Mouse (Mus musculus) stomach, postnatal 0 days (tissue): ENCODE measurements at regions not wholly inside any gene's neighbourhood (a gene's known extent, or its start where the extent isn't known, plus 50 kb on each side); places are given as distances from the start of the nearest gene placed in this dataset.

Source experiments
- ATAC-seq: fragments of 200-750 bp; cut with Nextera tagmentation; 2 replicates; pipeline ENCODE4 v1.8.0; 2017; ENCODE audit not compliant: low FRiP score, low TSS enrichment
- DNase-seq: peaks from one replicate; pipeline ENCODE4 v3.0.0-alpha.2; 2016; ENCODE audit warnings: low spot score
- H3K27ac ChIP-seq: fragments of 300-500 bp; sonication (generic); replicated peaks from 2 replicates; pipeline ENCODE4 v1.5.1; 2014; ENCODE audit warnings: mild to moderate bottlenecking, control low read depth
- H3K27me3 ChIP-seq: fragments of 300-500 bp; sonication (generic); 2 replicates; pipeline ENCODE4 v1.6.1; 2014; ENCODE audit warnings: low read length; ENCODE audit not compliant: control insufficient read depth, insufficient read depth
- H3K36me3 ChIP-seq: fragments of 300-500 bp; sonication (generic); 2 replicates; pipeline ENCODE4 v1.6.1; 2014; ENCODE audit warnings: low read length, mixed read lengths; ENCODE audit not compliant: control insufficient read depth, insufficient read depth
- H3K4me1 ChIP-seq: fragments of 300-500 bp; sonication (generic); replicated peaks from 2 replicates; pipeline ENCODE4 v1.6.1; 2014; ENCODE audit warnings: antibody characterized with exemption; ENCODE audit not compliant: control insufficient read depth, insufficient read depth
- H3K4me2 ChIP-seq: fragments of 300-500 bp; sonication (generic); replicated peaks from 2 replicates; pipeline ENCODE4 v1.6.1; 2014; ENCODE audit warnings: low read depth, mild to moderate bottlenecking, control low read depth, moderate library complexity
- H3K4me3 ChIP-seq: fragments of 300-500 bp; sonication (generic); 2 replicates; pipeline ENCODE4 v1.5.1; 2014; ENCODE audit warnings: low read depth, low read length, control low read depth
- H3K9ac ChIP-seq: fragments of 300-500 bp; sonication (generic); 2 replicates; pipeline ENCODE4 v1.6.1; 2014; ENCODE audit warnings: mild to moderate bottlenecking, low read length, control low read depth, mixed read lengths
- H3K9me3 ChIP-seq: fragments of 300-500 bp; sonication (generic); 2 replicates; pipeline ENCODE4 v1.6.1; 2016; ENCODE audit warnings: low read length; ENCODE audit not compliant: control insufficient read depth
- CTCF ChIP-seq: IDR thresholded peaks from 2 replicates; pipeline ENCODE4 v1.5.1; 2016; ENCODE audit warnings: antibody characterized with exemption, low read depth, mild to moderate bottlenecking, moderate library complexity
- EP300 ChIP-seq: optimal IDR thresholded peaks from 2 replicates; pipeline ENCODE3; 2016; ENCODE audit warnings: antibody characterized with exemption
- WGBS: fragments of 180-500 bp; shearing (Covaris S2); extraction: QIAGEN DNeasy Blood & Tissue Kit; methylation state at CpG from one replicate; pipeline ENCODE4 v1.1.7; 2014; 5-methylcytosine and 5-hydroxymethylcytosine counted together

DNA sequence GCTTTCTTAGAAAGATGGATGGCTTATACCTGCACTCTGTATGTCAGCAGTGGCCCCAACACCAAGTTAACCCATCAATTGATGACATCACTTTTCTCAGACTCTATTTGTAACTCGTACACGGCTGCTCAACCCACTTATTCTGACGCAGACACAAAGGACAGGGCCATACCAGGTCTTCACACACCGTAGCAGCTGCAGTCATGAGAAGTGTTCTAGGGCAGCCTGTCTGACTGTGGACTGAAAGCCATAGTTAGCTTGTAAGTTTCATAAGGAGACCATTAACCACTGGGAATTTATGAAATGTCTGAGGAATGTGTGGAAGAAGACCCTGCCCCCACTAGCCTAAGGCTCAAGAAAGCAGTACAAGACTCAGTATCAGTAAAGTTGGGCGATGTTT is 56.3 kb upstream of the Oxtr start:
- Histone ChIP-seq H3K27me3 (no peaks in the 10 kb centered on the region), H3K4me3 (no peak overlapping the region), H3K9ac (no peak overlapping the region), H3K9me3 (no peaks in the 10 kb centered on the region), H3K27ac (no peak overlapping the region), H3K4me2 (no peak overlapping the region), H3K36me3 (no peaks in the 10 kb centered on the region), H3K4me1 (no peaks in the 10 kb centered on the region)
- WGBS = 60% methylated on average over 5 of the region's 5 CpGs
- no peak for DNase-seq
- no peak for ATAC-seq
- TF ChIP-seq EP300 = no peak
- no peak for TF ChIP-seq CTCF

DNA sequence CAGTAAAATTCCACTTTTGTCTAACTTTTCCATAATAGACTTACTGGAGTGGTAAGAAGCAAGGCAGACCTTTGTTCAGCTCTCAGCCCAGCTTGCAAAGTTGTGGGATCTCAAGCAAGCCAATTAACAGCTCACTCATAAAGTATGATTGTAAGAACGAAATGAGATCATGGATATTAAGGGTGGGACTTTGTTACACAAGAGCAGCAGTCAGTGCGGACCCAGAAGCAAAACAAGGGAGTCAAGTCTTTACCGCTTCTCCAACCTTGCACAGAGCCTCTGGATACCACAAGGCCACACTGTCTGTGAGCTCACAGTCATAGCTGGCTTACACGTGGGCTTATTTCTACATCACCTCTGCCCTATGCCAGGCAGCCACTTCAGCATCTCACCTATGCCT is 54.6 kb upstream of the Oxtr start:
- 58% methylated on average over 4 of the region's 4 CpGs for WGBS
- no peak for DNase-seq
- TF ChIP-seq EP300 (no peak), CTCF (no peak)
- Histone ChIP-seq H3K4me3 (no peak overlapping the region), H3K9me3 (no peaks in the 10 kb centered on the region), H3K27ac (no peak overlapping the region), H3K4me1 (no peaks in the 10 kb centered on the region), H3K36me3 (no peaks in the 10 kb centered on the region), H3K4me2 (no peak overlapping the region), H3K27me3 (no peaks in the 10 kb centered on the region), H3K9ac (no peak overlapping the region)
- 0 out of 2 replicates have a peak, but pooled peaks have one; percentile 53 for ATAC-seq

- TF ChIP-seq EP300 (no peak), CTCF (no peak)
- ATAC-seq (no peak), DNase-seq (no peak)
- Histone ChIP-seq H3K9me3 (no peaks in the 10 kb centered on the region), H3K4me1 (no peaks in the 10 kb centered on the region), H3K27ac (no peak overlapping the region), H3K4me2 (no peak overlapping the region), H3K9ac (no peak overlapping the region), H3K4me3 (no peak overlapping the region), H3K27me3 (no peaks in the 10 kb centered on the region), H3K36me3 (no peaks in the 10 kb centered on the region)
- WGBS = 82% methylated on average over 2 of the region's 2 CpGs
Observed at GRCm38 (mm10) chr6:112542692-112543091, 52.9 kb upstream of the Oxtr start.
